Mouse (Mus musculus): ENCODE measurements around the gene Rab1a.

DNA sequence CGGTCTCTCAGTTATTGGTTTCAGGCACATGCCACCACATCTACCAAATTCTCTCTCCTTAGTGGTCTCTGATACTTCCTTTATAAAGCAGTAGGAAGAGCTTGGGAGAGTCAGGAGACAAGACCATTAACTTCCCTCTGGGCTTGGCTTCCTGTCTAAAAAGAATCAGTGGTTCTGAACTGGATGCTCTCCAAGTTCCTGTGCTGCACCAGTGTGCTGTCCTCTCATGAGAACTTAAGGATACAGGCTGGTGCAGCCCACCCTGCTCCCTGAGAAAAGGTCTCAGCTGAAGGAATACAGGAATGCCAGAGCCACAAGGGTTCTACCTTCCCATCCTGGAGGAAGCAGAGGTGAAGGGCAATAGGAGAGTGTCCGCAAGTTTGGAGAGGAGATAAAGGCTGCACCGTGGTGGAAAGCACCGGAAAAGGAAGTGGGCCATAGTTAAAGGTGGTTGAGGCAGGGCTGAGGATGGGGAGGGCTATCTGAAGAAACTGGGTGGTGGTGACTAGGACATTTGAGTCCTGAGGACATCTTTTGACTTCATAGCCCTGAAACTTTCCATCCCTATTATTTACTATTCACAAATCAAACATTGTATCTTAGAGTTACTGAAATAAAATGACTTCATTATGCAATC is 8.0 kb upstream of the Rab1a start:
- TF ChIP-seq MAX (IDR thresholded peaks at IDR 0.05) (no peak), MYOD1 (IDR thresholded peaks at IDR 0.05; ENCODE audit: control insufficient read depth, insufficient read length, low read depth) (no peak)
